Mouse (Mus musculus) urinary bladder, postnatal 10 days (tissue): Measurements from ENCODE around the gene Cd200r4.

Experiments
- DNase-seq: peaks from one replicate; pipeline ENCODE4 v3.0.0; 2022; ENCODE audit warnings: low spot score

Cd200r4 gene

DNA sequence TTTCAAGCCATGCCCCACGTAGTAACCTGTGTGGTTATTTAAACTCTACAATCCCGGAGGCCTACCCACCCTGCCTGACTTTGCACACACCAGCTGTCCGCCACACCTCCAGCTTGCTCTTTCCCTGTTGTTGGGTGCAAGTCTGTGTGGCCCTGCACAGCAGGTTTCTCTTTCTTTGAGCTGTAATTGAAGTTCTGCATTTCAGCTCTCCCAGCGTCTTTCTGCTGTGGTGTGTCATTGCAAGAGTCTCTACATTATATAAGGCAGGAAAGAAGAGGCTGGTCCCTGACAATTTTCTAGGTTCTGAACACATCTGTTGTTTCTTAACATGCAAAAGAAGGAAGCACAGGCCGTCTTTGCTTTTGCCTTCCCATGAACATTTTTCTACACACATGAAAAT is 65.1 kb downstream of the Cd200r4 start:
- DNase-seq, result no peak

DNA sequence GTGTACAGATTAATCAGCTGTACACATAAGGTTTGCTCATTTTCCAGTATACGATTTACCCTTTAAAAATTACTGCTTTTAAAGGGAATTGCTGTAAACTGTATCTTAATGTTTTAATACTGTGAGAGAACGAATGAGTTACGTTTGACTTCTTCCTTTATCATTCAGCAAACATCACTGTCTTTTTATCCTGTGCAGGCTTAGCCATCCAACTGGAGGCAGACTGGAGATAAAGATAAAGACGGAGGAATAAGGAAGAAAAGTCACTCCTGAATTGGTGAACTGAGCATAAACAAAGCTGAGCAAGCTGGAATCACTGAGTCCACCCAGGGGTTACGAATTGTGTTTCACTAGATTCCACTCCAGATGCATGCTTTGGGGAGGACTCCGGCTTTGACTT is 66.1 kb downstream of the Cd200r4 start:
- DNase-seq, result no peak
